Mouse (Mus musculus) ES-E14 (cell line): ENCODE measurements around the gene Hs3st5.

Experiments
- CHD2 ChIP-seq: IDR thresholded peaks from 2 replicates; pipeline ENCODE4 v1.6.1; 2014; ENCODE audit warnings: mild to moderate bottlenecking, low read depth, low read length, inconsistent platforms
- HCFC1 ChIP-seq: IDR thresholded peaks from 2 replicates; pipeline ENCODE4 v1.6.1; 2012; ENCODE audit warnings: low read length, inconsistent platforms, borderline replicate concordance; ENCODE audit not compliant: insufficient read depth
- MAFK ChIP-seq: IDR thresholded peaks from 2 replicates; pipeline ENCODE4 v1.6.1; 2014; ENCODE audit warnings: mild to moderate bottlenecking, low read depth, low read length, inconsistent platforms; ENCODE audit not compliant: insufficient read depth
- ZC3H11A ChIP-seq: IDR thresholded peaks from 2 replicates; pipeline ENCODE4 v1.6.1; 2012; ENCODE audit warnings: low read depth, mild to moderate bottlenecking, inconsistent platforms, low read length, borderline replicate concordance
- ZNF384 ChIP-seq: IDR thresholded peaks from 2 replicates; pipeline ENCODE4 v1.6.1; 2012; ENCODE audit warnings: low read depth, low read length, inconsistent platforms

- TF ChIP-seq HCFC1 (no peak), CHD2 (no peak), MAFK (no peak), ZNF384 (no peak), ZC3H11A (no peak)
These were observed 899 bp downstream of the Hs3st5 start for GRCm38 (mm10) chr10:36507556-36507870.
